Mouse (Mus musculus) midbrain, embryonic 14.5 days (tissue): ENCODE results near the gene Rad51. TPM values are rescaled to one million over a fixed set of nuclear protein-coding genes. Genes with fewer than 3 reads are reported as not detected.
A peak's percentile ranks its signal among the peaks of the same experiment; 100 is the strongest.

Experiments used
- ATAC-seq: fragments of 200-750 bp; cut with Nextera tagmentation; 2 replicates; pipeline ENCODE4 v1.8.0; 2017; ENCODE audit warnings: moderate number of reproducible peaks, moderate library complexity; ENCODE audit not compliant: low FRiP score, low TSS enrichment
- DNase-seq: peaks from one replicate; pipeline ENCODE4 v3.0.0-alpha.2; 2015
- H3K27ac ChIP-seq: fragments of 300-500 bp; sonication (generic); replicated peaks from 2 replicates; pipeline ENCODE4 v1.5.1; 2014; ENCODE audit warnings: mild to moderate bottlenecking, low read depth, low read length, moderate library complexity
- H3K27me3 ChIP-seq: fragments of 300-500 bp; sonication (generic); 2 replicates; pipeline ENCODE4 v1.6.1; 2014; ENCODE audit warnings: low read length, control low read depth, mixed read lengths; ENCODE audit not compliant: control insufficient read depth, insufficient read depth
- H3K36me3 ChIP-seq: fragments of 300-500 bp; sonication (generic); 2 replicates; pipeline ENCODE4 v1.6.1; 2014; ENCODE audit warnings: low read length, control low read depth; ENCODE audit not compliant: control insufficient read depth, insufficient read depth
- H3K4me1 ChIP-seq: fragments of 300-500 bp; sonication (generic); 2 replicates; pipeline ENCODE4 v1.6.1; 2014; ENCODE audit warnings: mild to moderate bottlenecking, antibody characterized with exemption, low read length, control low read depth; ENCODE audit not compliant: control insufficient read depth, insufficient read depth
- H3K4me2 ChIP-seq: fragments of 300-500 bp; sonication (generic); 2 replicates; pipeline ENCODE4 v1.6.1; 2014; ENCODE audit warnings: mild to moderate bottlenecking, low read length, moderate library complexity
- H3K4me3 ChIP-seq: fragments of 300-500 bp; sonication (generic); replicated peaks from 2 replicates; pipeline ENCODE4 v1.5.1; 2014; ENCODE audit warnings: low read depth, low read length
- H3K9ac ChIP-seq: fragments of 300-500 bp; sonication (generic); replicated peaks from 2 replicates; pipeline ENCODE4 v1.6.1; 2014; ENCODE audit warnings: mild to moderate bottlenecking, low read length, moderate library complexity
- H3K9me3 ChIP-seq: fragments of 300-500 bp; sonication (generic); 2 replicates; pipeline ENCODE4 v1.6.1; 2016; ENCODE audit warnings: low read length, control low read depth, mixed read lengths; ENCODE audit not compliant: control insufficient read depth
- WGBS: fragments of 180-500 bp; shearing (Covaris S2); extraction: QIAGEN DNeasy Blood & Tissue Kit; methylation state at CpG from one replicate; pipeline ENCODE4 v1.1.7; 2014; 5-methylcytosine and 5-hydroxymethylcytosine counted together
- polyA plus RNA-seq: library from polyadenylated mRNA; unstranded; fragments of >200 nt; fragmentation: Nextera tagmentation; extraction: Ambion mirVana; gene quantifications from 2 replicates; pipeline ENCODE4 v1.2.1, GENCODE M21; 2014

The Rad51 gene
- 6.8 and 12.2 TPM in 2 replicates for polyA plus RNA-seq

DNA sequence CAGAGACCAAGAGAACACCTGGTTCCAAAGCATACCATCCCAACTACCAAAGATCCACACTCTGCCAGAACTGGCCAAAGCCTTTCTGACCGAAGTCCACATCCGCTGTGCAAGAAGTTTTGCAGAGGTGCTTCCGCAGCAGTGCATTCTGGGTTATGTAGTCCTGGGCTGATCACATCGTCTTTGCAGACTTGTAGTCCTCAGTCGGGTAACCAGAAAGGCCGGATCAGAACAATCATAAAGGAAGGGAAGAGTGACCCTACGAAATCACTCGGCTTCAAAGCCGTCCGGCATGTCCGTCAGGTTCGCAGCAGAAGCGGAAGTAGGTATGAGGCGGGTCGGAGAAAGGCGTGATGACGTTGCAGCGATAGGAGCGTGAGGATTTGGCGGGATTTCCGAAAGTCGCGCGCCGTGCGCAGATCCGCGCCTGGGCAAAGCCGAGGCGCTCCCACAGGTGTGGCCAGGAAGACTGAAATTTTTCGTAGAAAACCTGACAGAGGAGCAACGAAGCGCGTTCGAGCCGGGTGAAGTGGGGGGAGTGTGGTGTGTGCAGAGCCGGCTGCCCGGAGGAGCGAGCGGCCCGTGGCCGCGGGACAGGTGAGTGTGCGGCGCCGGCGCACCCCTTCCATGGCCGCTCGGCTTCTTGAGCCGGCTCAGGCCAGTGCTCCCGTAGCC is at the start of gene Rad51:
Gene Rad51 (plus strand): TSS at position 356 of the 675 bp plus-strand sequence.
- Histone ChIP-seq H3K9ac (peak within 1 kb of the TSS; percentile 57), H3K4me1 (peaks cover 8% of the 10 kb centered on the region), H3K4me3 (peak within 1 kb of the TSS; percentile 60), H3K36me3 (0 out of 2 replicates have a peak, but pooled peaks cover 5% of the 10 kb centered on the region), H3K9me3 (no peaks in the 10 kb centered on the region), H3K27ac (peak within 1 kb of the TSS; percentile 84), H3K4me2 (peak within 1 kb of the TSS; percentile 93), H3K27me3 (no peaks in the 10 kb centered on the region)
- ATAC-seq (peak; percentile 90), DNase-seq (peak; percentile 93)
- under 1% methylated on average over 51 of the region's 51 CpGs for WGBS

DNA sequence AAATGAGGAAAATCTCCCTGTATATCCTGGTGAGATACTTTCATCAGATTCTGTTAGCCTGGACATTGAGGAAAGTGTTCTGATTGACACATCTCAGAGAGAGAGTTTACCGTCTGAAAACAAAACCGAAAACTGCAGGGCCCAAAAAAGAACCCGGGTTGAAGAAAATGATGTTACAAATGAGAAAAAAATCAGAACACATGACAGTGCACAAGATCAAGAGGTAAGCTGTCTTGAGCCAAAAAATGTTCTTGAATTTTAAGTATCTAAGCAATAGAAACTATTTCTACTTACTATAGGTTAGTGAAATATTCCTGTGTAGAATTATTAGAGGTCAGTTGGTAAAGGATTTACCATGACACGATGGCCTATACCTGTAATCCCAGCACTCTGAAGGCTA is 40.2 kb upstream of the Rad51 start:
- no peak for DNase-seq
- Histone ChIP-seq H3K27me3 (no peaks in the 10 kb centered on the region), H3K4me1 (no peaks in the 10 kb centered on the region), H3K36me3 (0 out of 2 replicates have a peak, but pooled peaks cover 6% of the 10 kb centered on the region), H3K4me3 (no peak overlapping the region), H3K4me2 (no peak overlapping the region), H3K9ac (no peak overlapping the region), H3K9me3 (no peaks in the 10 kb centered on the region), H3K27ac (no peak overlapping the region)
- ATAC-seq = no peak
- 92% methylated on average over 4 of the region's 4 CpGs for WGBS

DNA sequence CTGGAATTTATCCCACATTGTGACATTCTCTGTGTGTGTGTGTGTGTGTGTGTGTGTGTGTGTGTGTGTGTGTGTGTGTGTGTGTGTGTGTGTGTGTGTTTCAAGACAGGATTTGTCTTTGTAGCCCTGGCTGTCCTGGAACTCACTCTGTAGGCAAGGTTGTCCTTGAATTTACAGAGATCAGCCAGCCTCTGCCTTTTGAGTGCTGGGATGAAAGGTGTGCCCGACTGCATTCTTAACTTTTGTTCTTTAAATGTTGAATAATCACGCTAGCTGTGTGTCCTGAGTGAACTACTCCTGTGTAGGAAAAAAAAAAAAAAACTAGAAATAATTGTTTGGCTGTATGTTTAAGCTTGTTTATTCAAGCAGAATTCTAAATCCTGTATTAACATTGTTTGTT is 26.4 kb upstream of the Rad51 start:
- no peaks in the 10 kb centered on the region for H3K4me1 ChIP-seq
- H3K36me3 ChIP-seq = no peaks in the 10 kb centered on the region
- no peaks in the 10 kb centered on the region for H3K9me3 ChIP-seq
- H3K27ac ChIP-seq = no peak overlapping the region
- H3K4me2 ChIP-seq = no peak overlapping the region
- DNase-seq (no peak), ATAC-seq (no peak)
- no peak overlapping the region for H3K9ac ChIP-seq
- 92% methylated on average over 2 of the region's 2 CpGs for WGBS
- H3K27me3 ChIP-seq = no peaks in the 10 kb centered on the region
- no peak overlapping the region for H3K4me3 ChIP-seq

DNA sequence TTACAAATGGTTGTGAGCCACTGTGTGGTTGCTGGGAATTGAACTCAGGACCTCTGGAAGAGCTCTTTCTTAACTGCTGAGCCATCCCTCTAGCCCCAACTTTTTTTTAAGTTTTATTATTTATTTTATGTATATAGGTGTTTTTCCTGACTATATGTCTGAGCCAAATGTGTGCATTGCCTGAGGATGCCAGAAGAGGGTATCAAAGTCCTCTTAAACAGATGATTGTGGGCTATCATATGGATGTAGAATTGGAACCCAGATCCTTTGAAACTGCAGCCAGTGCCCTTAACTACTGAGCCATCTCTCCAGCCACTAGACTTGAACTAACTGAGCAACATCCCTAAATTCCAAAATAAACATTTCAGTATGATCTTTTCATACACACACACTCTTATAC is 11.0 kb upstream of the Rad51 start:
- no peaks in the 10 kb centered on the region for H3K9me3 ChIP-seq
- H3K4me1 ChIP-seq = no peaks in the 10 kb centered on the region
- H3K27me3 ChIP-seq = no peaks in the 10 kb centered on the region
- no peak overlapping the region for H3K27ac ChIP-seq
- peaks cover 11% of the 10 kb centered on the region; the same call in 1 of the 2 replicates for H3K36me3 ChIP-seq
- H3K4me3 ChIP-seq = no peak overlapping the region
- no peak overlapping the region for H3K4me2 ChIP-seq
- ATAC-seq (no peak), DNase-seq (no peak)
- no peak overlapping the region for H3K9ac ChIP-seq

DNA sequence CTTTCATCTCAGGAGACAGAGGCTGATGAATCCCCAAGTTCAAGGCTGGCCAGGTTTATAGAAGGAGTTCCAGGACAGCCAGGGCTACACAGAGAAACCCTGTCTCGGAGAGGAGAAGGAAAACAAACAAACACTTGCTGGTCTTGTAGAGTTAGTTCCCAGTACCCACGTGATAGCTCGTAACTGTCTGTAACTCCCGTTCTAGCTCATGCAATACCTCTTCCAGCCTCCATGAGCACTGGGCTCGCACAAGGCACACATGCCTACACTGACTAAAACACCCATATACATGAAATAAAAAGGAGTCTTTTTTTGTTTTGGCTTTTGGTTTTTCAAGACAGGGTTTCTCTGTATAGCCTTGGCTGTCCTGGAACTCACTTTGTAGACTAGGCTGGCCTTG is 6.0 kb upstream of the Rad51 start:
- 88% methylated on average over 5 of the region's 5 CpGs for WGBS
- no peak overlapping the region for H3K9ac ChIP-seq
- peaks cover 12% of the 10 kb centered on the region; the same call in 1 of the 2 replicates for H3K36me3 ChIP-seq
- DNase-seq (no peak), ATAC-seq (no peak)
- no peak overlapping the region for H3K4me2 ChIP-seq
- H3K9me3 ChIP-seq = no peaks in the 10 kb centered on the region
- H3K4me1 ChIP-seq = peaks cover under 1% of the 10 kb centered on the region; the same call in 1 of the 2 replicates
- no peaks in the 10 kb centered on the region for H3K27me3 ChIP-seq
- no peak overlapping the region for H3K4me3 ChIP-seq
- no peak overlapping the region for H3K27ac ChIP-seq

DNA sequence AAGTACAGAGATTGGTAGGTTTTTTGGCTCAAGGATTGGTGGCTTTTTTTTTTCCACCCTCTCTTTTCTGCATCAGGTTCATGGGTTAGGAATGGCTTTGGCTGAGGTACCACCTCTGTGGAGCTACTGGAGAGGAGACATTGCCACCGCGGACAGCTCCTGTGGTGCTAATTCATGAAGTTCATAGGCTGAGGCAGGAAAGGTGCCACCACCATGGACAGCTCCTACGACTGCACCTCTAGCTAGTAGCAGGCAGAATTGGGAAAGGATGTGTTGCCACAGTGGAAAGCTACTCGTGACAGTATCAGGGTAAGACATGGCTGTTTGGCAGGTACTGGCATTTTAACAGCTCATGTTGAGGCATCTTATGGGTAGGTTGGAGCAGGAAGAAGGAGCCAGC is 4.0 kb upstream of the Rad51 start:
- Histone ChIP-seq H3K4me1 (peaks cover 8% of the 10 kb centered on the region), H3K4me2 (no peak overlapping the region), H3K9me3 (no peaks in the 10 kb centered on the region), H3K36me3 (0 out of 2 replicates have a peak, but pooled peaks cover 5% of the 10 kb centered on the region), H3K27ac (no peak overlapping the region), H3K9ac (no peak overlapping the region), H3K27me3 (no peaks in the 10 kb centered on the region), H3K4me3 (no peak overlapping the region)
- ATAC-seq (no peak), DNase-seq (no peak)
- 78% methylated on average over 4 of the region's 4 CpGs for WGBS

DNA sequence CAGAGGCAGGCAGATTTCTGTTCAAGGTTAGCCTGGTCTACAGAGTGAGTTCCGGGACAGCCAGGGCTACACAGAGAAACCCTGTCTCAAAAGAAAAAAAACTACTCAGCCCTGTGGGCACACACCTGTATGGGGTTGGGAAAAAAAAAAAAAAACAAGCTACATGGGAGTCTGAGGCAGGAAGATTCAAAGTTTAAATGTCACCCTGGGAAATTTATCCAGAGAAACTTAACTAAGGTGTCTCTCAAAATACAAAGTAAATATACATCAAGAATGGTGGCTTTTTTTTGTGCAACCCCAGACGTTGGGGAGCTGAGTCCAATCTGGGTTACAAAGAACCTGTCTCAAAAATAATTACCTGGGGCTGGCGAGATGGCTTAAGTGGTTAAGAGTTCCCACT is 1.5 kb upstream of the Rad51 start:
- Histone ChIP-seq H3K4me1 (peaks cover 8% of the 10 kb centered on the region), H3K27me3 (no peaks in the 10 kb centered on the region), H3K36me3 (0 out of 2 replicates have a peak, but pooled peaks cover 5% of the 10 kb centered on the region), H3K27ac (no peak overlapping the region), H3K4me2 (no peak overlapping the region), H3K9me3 (no peaks in the 10 kb centered on the region), H3K4me3 (no peak overlapping the region), H3K9ac (no peak overlapping the region)
- DNase-seq (no peak), ATAC-seq (no peak)
- 94% methylated on average over 3 of the region's 3 CpGs for WGBS

DNA sequence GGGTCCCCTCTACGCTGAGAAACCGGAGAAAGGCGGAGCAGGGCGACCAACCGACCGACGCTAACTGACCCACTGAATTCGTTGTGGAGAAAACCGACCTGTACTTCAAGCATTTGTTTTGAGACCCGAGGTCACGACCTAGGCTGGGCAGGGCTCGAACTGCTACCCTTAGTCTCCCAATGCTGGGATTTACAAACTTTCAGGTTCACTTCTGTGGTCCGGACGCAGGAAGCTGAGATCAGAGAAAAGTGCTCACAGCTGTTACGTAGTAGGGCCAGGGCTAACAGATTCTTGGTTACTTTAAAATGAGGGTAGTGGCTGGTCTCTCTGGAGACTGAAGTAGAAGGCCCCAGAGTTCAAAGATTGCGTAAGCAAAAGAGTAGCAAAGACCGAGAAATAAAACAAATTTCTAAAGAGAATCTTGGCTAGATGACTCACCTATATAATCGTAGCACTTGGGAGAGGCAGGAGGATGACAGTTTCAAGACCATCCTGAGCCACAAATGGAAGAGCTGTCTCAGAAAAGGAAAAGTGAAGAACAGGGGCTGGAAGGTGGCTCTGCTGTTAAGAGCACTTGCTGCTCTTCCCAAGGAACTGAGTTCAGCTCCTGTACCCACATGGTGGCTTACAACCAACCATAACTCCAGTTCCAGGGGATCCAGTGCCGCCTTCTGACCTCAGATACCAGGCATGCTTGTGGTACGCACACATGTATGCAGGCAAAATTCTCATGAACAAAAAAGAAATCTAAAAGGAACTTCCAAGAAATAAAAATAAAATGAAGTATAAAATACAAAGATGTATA is 730 bp downstream of the Rad51 start:
- H3K9me3 ChIP-seq = no peaks in the 10 kb centered on the region
- H3K27me3 ChIP-seq = no peaks in the 10 kb centered on the region
- WGBS = 14% methylated on average over 20 of the region's 20 CpGs
- DNase-seq = no peak
- H3K27ac ChIP-seq = no peak overlapping the region
- peak overlapping the region; percentile 60 for H3K4me3 ChIP-seq
- no peak for ATAC-seq
- H3K4me1 ChIP-seq = peaks cover 8% of the 10 kb centered on the region
- 0 out of 2 replicates have a peak, but pooled peaks cover 5% of the 10 kb centered on the region for H3K36me3 ChIP-seq
- no peak overlapping the region; the same call in 1 of the 2 replicates for H3K9ac ChIP-seq
- H3K4me2 ChIP-seq = peak overlapping the region; percentile 93
